Mouse (Mus musculus) CD4-positive, CD25-positive, alpha-beta regulatory T cell, adult 4 months (primary cell): Measurements from ENCODE around the gene Adam20. TPM values are rescaled to one million over a fixed set of nuclear protein-coding genes. Genes with fewer than 3 reads are reported as not detected.
"Not testable (repeated sequence)": the region's sequence is repeated elsewhere in the genome, so short reads cannot be mapped to it uniquely, and the experiment has no call there.

Experiments used
- ATAC-seq: one replicate; pipeline ENCODE4 v1.8.0; 2017
- polyA plus RNA-seq, 2 experiments: library from polyadenylated mRNA; unstranded; fragments of 100-300 nt; shearing (Covaris generic); gene quantifications; one replicate each; pipeline ENCODE4 v1.2.1; 2017

Adam20 gene
- not detected for polyA plus RNA-seq

DNA sequence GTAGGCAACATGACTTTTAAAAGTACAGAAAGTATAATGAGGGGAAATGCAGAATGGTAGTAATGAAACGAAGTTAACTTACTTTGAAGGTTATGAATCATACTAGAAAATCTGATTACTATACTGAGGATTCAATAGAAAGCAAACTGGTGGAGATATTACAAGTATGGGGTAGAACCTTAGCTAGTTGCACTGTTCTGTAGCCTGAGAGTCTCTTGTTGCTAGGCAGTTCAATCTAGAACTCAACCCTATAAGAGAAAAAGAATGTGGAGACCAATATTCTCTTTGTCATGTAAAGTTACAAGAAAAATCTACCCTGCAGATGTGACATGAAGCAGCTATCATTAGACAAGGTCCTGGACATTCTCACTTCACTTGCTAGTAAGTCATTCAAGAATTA lies at the start of gene Adam20:
Adam20 (plus strand) TSS at position 301 of the 400 bp plus-strand sequence.
- ATAC-seq, result not testable (repeated sequence)

DNA sequence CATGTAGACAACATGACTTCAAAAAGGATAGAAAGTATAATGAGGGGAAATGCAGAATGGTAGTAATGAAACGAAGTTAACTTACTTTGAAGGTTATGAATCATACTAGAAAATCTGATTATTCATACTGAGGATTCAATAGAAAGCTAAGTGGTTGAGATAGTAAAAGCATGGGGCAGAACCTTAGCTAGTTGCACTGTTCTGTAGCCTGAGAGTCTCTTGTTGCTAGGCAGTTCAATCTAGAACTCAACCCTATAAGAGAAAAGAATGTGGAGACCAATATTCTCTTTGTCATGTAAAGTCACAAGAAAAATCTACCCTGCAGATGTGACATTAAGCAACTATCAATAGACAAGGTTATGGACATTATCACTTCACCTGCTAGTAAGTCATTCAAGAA lies 41.2 kb upstream of the Adam20 start, which contains the start of gene Adam25:
Adam25 (plus strand) TSS at position 301 of the 400 bp plus-strand sequence.
- not testable (repeated sequence) for ATAC-seq

DNA sequence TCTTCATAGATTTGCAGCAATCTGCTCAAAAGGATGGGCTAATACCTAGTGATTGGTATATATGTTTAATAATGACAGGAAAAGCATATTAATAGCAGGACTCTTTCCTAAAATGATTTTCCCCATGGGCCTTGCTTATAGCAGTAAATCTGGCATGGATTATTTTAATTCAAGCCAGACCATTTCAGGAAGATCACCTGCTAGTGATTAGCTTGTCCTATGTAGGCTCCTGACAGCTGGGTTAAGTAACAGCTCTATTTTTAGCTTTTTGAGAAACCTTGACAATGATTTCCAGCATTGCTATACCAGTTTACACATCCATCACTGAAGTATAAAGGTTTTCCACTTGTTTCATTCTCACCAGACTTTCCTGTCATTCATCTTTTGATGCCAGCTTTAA lies 9.8 kb upstream of the Adam20 start:
- no peak for ATAC-seq

DNA sequence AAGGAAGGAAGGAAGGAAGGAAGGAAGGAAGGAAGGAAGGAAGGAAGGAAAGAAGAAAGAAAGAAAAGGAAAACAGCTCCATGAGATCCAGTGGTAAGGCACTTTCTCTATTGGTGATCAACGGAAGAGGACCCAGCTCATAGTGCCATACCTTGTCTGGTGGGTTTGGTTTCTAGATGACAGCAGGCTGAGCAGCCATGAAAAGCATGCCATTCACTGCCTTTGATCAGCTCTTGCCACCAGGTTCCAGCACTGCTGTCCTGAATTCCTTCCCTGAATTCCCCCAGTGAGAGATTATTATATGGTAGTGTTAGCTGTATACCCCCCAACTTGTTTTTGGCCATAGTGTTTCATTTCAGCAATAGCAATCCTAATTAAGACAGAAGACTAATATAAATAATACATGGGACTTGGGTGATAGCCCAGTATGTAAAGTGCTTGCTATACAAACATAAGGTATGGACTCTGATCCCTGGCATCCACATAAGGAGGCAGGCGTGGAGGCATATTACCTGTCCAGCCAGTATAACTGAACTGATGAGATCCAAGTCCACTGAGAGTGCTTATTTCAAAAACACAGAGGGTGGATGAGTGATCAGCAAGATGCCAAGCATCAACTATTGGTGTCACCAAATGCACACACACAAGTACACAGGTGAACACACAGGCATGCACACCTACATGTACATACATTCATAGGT lies 10.5 kb downstream of the Adam20 start:
- no peak for ATAC-seq

Other genes with a start within 250 kb of the Adam20 start
- gene Adam24, start 118.2 kb upstream of the Adam20 start, polyA plus RNA-seq, result not detected
- gene Adam25, start 41.1 kb upstream of the Adam20 start, polyA plus RNA-seq, result not detected
- gene Adam39, start 29.7 kb downstream of the Adam20 start, polyA plus RNA-seq, result not detected